Mouse (Mus musculus): Measurements from ENCODE around the gene Gle1. TPM values are rescaled to one million over a fixed set of nuclear protein-coding genes. Genes with fewer than 3 reads are reported as not detected.
A peak's percentile ranks its signal among the peaks of the same experiment; 100 is the strongest.

Gle1 gene
- polyA plus RNA-seq, 1 experiment from 2014 or later = 14.5 TPM

GRCm38 (mm10) chr2:29967768-29968167, 32.5 kb downstream of the Gle1 start:
- Histone ChIP-seq H3K4me3 (ENCODE audit: low read depth, low read length) (no peak overlapping the region), H3K9ac (ENCODE audit: low read depth, low read length) (peak overlapping the region; percentile 22; the same call in 1 of the 2 replicates)
- no peak for ATAC-seq

DNA sequence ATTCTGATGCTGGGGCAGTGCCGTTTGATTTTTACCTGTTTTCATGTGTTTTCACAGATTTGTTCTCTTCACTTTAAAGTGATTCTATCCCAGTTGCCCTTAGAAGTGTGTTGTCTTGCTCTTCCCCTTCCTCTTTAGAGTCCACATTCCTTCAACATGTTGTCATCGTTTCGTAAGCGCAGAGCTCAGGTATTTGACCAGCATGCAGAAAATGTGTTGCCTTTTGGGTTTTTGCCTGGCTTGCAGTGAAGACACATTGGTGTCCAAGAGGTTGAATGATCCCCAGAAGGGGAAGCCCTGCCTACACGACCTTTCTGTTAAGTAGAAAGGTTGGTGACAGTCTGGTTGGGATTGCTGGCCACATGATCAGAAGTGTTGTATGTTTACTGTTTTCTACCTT, 33.4 kb downstream of the Gle1 start:
- Histone ChIP-seq H3K9ac (ENCODE audit: low read depth, low read length) (no peak overlapping the region), H3K4me3 (ENCODE audit: low read depth, low read length) (no peak overlapping the region), H3K4me2 (replicated peaks; ENCODE audit: low read depth) (peak overlapping the region; percentile 30; the same call in 1 of the 2 replicates), H3K4me1 (replicated peaks; ENCODE audit: control insufficient read depth, insufficient read depth, low read length) (peaks cover 20% of the 10 kb centered on the region), H3K27me3 (replicated peaks; ENCODE audit: control insufficient read depth, insufficient read depth, low read length) (no peaks in the 10 kb centered on the region), H3K27ac (ENCODE audit: low read depth, low read length) (no peak overlapping the region), H3K36me3 (ENCODE audit: control insufficient read depth, insufficient read depth) (peaks cover 6% of the 10 kb centered on the region), H3K9me3 (ENCODE audit: control insufficient read depth) (no peaks in the 10 kb centered on the region)
- TF ChIP-seq CTCF (IDR thresholded peaks at IDR 0.05; ENCODE audit: low read depth) = no peak
- ATAC-seq = no peak
- WGBS = 41% methylated on average over 5 of the region's 5 CpGs

More at GRCm38 (mm10) chr2:29967768-29968167, 32.5 kb downstream of the Gle1 start:
- no peak for TF ChIP-seq CTCF (IDR thresholded peaks at IDR 0.05; ENCODE audit: low read depth)
- Histone ChIP-seq H3K36me3 (ENCODE audit: control insufficient read depth, insufficient read depth) (peaks cover 6% of the 10 kb centered on the region), H3K27ac (ENCODE audit: low read depth, low read length) (no peak overlapping the region), H3K4me1 (replicated peaks; ENCODE audit: control insufficient read depth, insufficient read depth, low read length) (peaks cover 20% of the 10 kb centered on the region), H3K4me2 (replicated peaks; ENCODE audit: low read depth) (peak overlapping the region; percentile 81), H3K9me3 (ENCODE audit: control insufficient read depth) (no peaks in the 10 kb centered on the region), H3K27me3 (replicated peaks; ENCODE audit: control insufficient read depth, insufficient read depth, low read length) (no peaks in the 10 kb centered on the region)
- WGBS = 64% methylated on average over 5 of the region's 5 CpGs

DNA sequence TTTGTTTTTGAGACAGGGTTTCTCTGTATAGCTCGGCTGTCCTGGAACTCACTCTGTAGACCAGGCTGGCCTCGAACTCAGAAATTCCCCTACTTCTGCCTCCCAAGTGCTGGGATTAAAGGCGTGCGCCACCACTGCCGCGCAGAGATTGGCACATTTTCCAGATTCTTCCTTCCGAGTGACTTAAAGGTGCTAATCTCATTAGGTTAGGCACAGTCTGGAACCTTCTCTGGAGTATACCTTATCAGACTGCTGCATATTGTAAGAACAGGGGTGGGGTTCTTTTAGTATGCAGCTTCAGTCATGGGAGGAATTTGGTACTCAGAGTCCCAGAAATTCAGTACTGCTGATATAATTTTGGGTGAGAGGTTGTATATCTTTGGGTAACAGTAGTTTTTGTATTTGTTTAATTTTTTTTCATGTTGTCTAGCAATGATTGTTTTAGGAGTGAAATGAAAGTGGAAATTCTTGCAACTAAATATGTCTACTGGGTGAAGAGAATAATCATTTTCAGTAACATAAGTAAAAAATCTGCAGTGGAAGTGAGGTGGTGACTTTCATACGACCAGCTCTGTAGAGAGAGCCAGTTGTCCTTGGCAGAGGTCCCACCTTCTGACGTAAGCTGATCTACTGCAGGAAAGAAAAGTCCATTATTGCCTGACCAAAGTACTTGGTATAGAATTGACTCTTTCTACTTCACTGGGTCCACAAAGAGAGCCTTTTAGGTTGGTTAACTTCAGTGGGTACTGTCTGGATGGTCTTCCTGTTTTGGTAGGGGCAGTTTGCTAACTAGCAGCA, 36.8 kb downstream of the Gle1 start:
- peak overlapping the region; percentile 54 for H3K27ac ChIP-seq (ENCODE audit: low read depth, low read length)
- 0 out of 2 replicates have a peak, but pooled peaks have one; percentile 43 for ATAC-seq
- no peak overlapping the region for H3K4me3 ChIP-seq (ENCODE audit: low read depth, low read length)
- TF ChIP-seq CTCF (IDR thresholded peaks at IDR 0.05; ENCODE audit: low read depth) = no peak
- no peaks in the 10 kb centered on the region for H3K27me3 ChIP-seq (replicated peaks; ENCODE audit: control insufficient read depth, insufficient read depth, low read length)
- H3K36me3 ChIP-seq (ENCODE audit: control insufficient read depth, insufficient read depth) = peaks cover 15% of the 10 kb centered on the region
- H3K4me1 ChIP-seq (replicated peaks; ENCODE audit: control insufficient read depth, insufficient read depth, low read length) = peaks cover 10% of the 10 kb centered on the region
- 57% methylated on average over 9 of the region's 9 CpGs for WGBS
- no peak overlapping the region for H3K9ac ChIP-seq (ENCODE audit: low read depth, low read length)
- no peaks in the 10 kb centered on the region for H3K9me3 ChIP-seq (ENCODE audit: control insufficient read depth)
- H3K4me2 ChIP-seq (replicated peaks; ENCODE audit: low read depth) = 0 out of 2 replicates have a peak overlapping the region, but pooled peaks have one; percentile 3

- H3K4me3 ChIP-seq (ENCODE audit: low read depth, low read length) = no peak overlapping the region
- H3K27me3 ChIP-seq (replicated peaks; ENCODE audit: control insufficient read depth, insufficient read depth, low read length) = no peaks in the 10 kb centered on the region
- H3K9me3 ChIP-seq (ENCODE audit: control insufficient read depth) = no peaks in the 10 kb centered on the region
- H3K36me3 ChIP-seq (ENCODE audit: control insufficient read depth, insufficient read depth) = peaks cover 19% of the 10 kb centered on the region
- peak; percentile 17; the same call in 1 of the 2 replicates for ATAC-seq
- 21% methylated on average over 2 of the region's 2 CpGs for WGBS
- no peak overlapping the region for H3K9ac ChIP-seq (ENCODE audit: low read depth, low read length)
- peaks cover 3% of the 10 kb centered on the region; the same call in 1 of the 2 replicates for H3K4me1 ChIP-seq (replicated peaks; ENCODE audit: control insufficient read depth, insufficient read depth, low read length)
- no peak overlapping the region for H3K4me2 ChIP-seq (replicated peaks; ENCODE audit: low read depth)
- TF ChIP-seq CTCF (IDR thresholded peaks at IDR 0.05; ENCODE audit: low read depth) = no peak
- no peak overlapping the region for H3K27ac ChIP-seq (ENCODE audit: low read depth, low read length)
Observed at GRCm38 (mm10) chr2:29973525-29973924, 38.3 kb downstream of the Gle1 start.

- peak; percentile 82 for TF ChIP-seq CTCF (IDR thresholded peaks at IDR 0.05; ENCODE audit: low read depth)
- Histone ChIP-seq H3K4me2 (replicated peaks; ENCODE audit: low read depth) (no peak overlapping the region), H3K27ac (ENCODE audit: low read depth, low read length) (no peak overlapping the region), H3K9ac (ENCODE audit: low read depth, low read length) (no peak overlapping the region), H3K4me3 (ENCODE audit: low read depth, low read length) (no peak overlapping the region), H3K27me3 (replicated peaks; ENCODE audit: control insufficient read depth, insufficient read depth, low read length) (no peaks in the 10 kb centered on the region), H3K36me3 (ENCODE audit: control insufficient read depth, insufficient read depth) (peaks cover 47% of the 10 kb centered on the region), H3K9me3 (ENCODE audit: control insufficient read depth) (no peaks in the 10 kb centered on the region), H3K4me1 (replicated peaks; ENCODE audit: control insufficient read depth, insufficient read depth, low read length) (no peaks in the 10 kb centered on the region)
- no peak; the same call in 1 of the 2 replicates for ATAC-seq
Observed at GRCm38 (mm10) chr2:29977307-29977706, 42.1 kb downstream of the Gle1 start.

DNA sequence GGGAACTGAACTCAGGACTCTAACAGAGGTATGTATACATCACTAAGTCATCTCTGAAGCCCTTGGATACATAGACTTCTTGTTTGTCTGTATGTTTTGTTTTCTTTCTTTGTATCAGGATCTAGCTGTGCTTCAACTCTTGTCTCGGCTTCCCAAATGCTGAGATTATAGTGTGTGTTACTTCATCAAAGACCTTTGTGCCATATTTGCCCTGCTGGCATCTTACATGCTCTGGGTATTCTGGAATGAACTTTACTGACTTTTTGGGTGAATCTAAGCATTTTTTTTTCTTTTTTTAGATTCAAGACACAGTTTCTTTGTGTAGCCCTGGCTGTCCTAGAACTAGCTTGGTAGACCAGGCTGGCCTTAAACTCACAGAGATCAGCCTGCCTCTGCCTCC, 45.4 kb downstream of the Gle1 start:
- WGBS = 94% methylated on average over 1 of the region's 1 CpGs
- H3K27ac ChIP-seq (ENCODE audit: low read depth, low read length) = no peak overlapping the region

More for the DNA sequence above, 45.4 kb downstream of the Gle1 start:
- H3K4me1 ChIP-seq (replicated peaks; ENCODE audit: control insufficient read depth, insufficient read depth, low read length) = no peaks in the 10 kb centered on the region
- H3K4me2 ChIP-seq (replicated peaks; ENCODE audit: low read depth) = no peak overlapping the region
- ATAC-seq = no peak
- no peaks in the 10 kb centered on the region for H3K27me3 ChIP-seq (replicated peaks; ENCODE audit: control insufficient read depth, insufficient read depth, low read length)
- H3K36me3 ChIP-seq (ENCODE audit: control insufficient read depth, insufficient read depth) = peaks cover 80% of the 10 kb centered on the region
- H3K9me3 ChIP-seq (ENCODE audit: control insufficient read depth) = no peaks in the 10 kb centered on the region
- no peak overlapping the region for H3K9ac ChIP-seq (ENCODE audit: low read depth, low read length)
- H3K4me3 ChIP-seq (ENCODE audit: low read depth, low read length) = no peak overlapping the region
- no peak for TF ChIP-seq CTCF (IDR thresholded peaks at IDR 0.05; ENCODE audit: low read depth)
